Mouse (Mus musculus) liver, embryonic 14.5 days (tissue): ENCODE results near the gene Vps72.

Experiments
- CTCF ChIP-seq: IDR thresholded peaks from 2 replicates; pipeline ENCODE4 v1.5.1; 2016; ENCODE audit warnings: antibody characterized with exemption, low read depth, control low read depth
- EP300 ChIP-seq: IDR thresholded peaks from 2 replicates; pipeline ENCODE4 v1.6.1; 2016; ENCODE audit warnings: antibody characterized with exemption, low read depth

DNA sequence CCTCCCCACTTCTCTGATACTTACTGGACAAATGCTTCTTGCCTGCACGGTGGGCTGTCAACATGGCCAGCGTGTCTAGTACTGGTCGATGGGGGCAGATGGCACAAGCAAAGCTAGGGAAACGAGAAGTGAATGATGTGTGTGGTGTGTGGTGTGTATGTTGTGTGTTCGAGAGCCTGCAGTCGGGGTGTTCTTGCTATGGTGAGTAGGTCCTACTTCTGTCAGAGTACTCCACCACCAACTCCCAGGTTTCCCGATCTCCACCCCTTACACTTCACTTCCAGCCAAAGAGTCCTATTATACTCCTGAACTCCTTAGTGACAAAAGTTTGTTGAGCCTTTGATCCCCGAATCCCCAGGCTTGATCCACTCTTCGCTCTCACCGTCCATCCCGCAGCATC is 22.4 kb downstream of the Vps72 start:
- TF ChIP-seq CTCF (no peak), EP300 (no peak)
